Mouse (Mus musculus): ENCODE data around the gene March9. TPM values are rescaled to one million over a fixed set of nuclear protein-coding genes. Genes with fewer than 3 reads are reported as not detected.

Gene March9
- 0.27 TPM for polyA plus RNA-seq (2014; fragmentation: Illumina TruSeq; extraction: RNeasy Lipid Tissue Mini Kit (QIAGEN cat#74804); ENCODE audit: low read depth, low replicate concordance)

GRCm38 (mm10) chr10:127059968-127060916 lies at the start of gene March9:
Gene March9, minus strand, starts transcription at chr10:127060184.

DNA sequence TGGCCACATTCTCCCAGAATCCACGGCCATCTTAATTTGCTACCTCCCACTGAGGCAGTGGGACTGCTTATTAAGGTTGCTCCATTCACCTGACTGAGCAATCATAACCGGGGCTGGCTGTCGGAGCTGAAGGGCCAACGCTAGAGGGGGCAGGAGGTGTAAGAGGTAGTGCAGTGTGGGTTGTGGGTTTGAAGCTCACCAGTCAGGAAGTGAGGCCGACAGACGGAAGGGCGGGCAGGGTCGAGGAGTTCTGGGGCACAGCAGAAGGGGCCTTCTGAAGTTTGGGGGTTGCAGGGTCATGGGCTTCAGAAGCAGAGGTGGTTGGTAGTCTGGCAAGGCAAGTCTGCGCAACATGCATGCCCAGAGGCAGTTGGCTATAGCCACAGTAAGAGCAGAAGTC lies 15.1 kb upstream of the March9 start, which contains the start of gene Agap2:
Gene Agap2 (plus strand): TSS at position 205 of the 400 bp plus-strand sequence.

GRCm38 (mm10) chr10:127070190-127071121 lies 10.5 kb upstream of the March9 start, which contains the start of gene Tspan31:
Gene Tspan31, minus strand, starts transcription at chr10:127070264.

DNA sequence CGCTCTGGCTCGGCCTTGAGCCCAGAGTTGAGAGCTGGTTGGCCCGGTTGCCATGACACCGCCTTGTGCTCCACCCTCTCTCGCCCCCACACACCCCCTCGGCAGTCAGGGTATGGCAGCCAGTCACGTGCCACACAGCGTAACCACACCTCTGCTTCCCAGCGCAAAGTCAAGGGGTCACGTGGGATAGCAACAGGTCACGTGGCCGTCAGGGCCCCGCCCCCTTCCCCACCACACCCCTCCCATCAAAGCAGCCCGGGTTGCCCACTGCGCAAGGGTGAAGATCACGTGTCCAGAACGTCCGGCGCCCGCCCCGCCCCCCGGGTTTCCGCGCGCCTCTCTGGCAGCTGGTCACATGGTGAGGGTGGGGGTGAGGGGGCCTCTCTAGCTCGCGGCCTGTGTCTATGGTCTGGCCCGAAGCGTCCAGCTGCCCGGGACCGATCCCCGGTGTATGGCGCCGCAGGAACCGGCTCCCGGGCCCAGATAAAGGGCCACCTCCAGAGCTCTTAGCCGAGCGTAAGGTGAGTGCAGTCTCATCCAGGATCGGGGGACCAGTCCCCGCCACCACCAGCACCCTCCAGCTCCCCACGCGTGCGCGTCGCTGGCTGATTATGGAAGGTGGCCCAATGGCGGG lies 3.4 kb upstream of the March9 start, which contains the start of gene Cdk4:
Gene Cdk4 (plus strand): TSS at position 296 of the 634 bp plus-strand sequence.

GRCm38 (mm10) chr10:127047954-127048353 lies 12.0 kb downstream of the March9 start, which contains the start of gene Cyp27b1:
Gene Cyp27b1, plus strand, starts transcription at chr10:127048250.

DNA sequence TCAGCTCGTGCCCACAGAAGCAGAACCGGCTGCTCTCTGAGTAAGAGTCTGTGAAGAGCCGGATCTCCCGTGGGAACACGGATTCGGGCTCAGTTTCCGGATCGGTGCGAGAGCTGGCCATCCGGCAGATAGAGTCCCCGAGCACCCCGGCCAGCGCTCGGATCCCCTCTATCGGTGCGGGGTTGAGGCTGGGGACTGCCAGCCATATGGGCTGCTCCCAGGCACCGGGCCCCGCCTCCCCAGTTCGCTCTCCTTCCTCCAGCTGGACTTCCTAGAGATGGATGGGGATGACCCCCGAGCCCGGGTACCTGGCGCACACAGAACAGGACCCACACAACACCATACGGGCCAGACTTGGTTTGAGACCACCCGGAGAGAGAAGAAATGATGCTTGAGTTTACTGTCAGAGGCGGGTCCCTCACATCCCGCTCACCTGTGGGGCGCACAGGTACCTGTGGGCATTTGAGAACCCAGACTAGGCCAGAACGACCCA lies 18.7 kb downstream of the March9 start, which contains the start of the genes Mettl1 and Eef1akmt3:
Gene Mettl1 (plus strand): TSS at position 141 of the 493 bp plus-strand sequence.
Gene Eef1akmt3 (minus strand): TSS at position 240 of the 493 bp plus-strand sequence.

GRCm38 (mm10) chr10:127030336-127031296 lies 29.4 kb downstream of the March9 start, which contains the start of gene Tsfm:
Gene Tsfm, minus strand, starts transcription at chr10:127030840.

Other genes starting within 250 kb of the March9 start
- 3.7 TPM for gene Atp23, start 158.8 kb downstream of the March9 start, polyA plus RNA-seq (2014; fragmentation: Illumina TruSeq; extraction: RNeasy Lipid Tissue Mini Kit (QIAGEN cat#74804); ENCODE audit: low read depth, low replicate concordance)
- 5.3 TPM for gene Ctdsp2, start 81.5 kb downstream of the March9 start, polyA plus RNA-seq (2014; fragmentation: Illumina TruSeq; extraction: RNeasy Lipid Tissue Mini Kit (QIAGEN cat#74804); ENCODE audit: low read depth, low replicate concordance)
- gene Avil, start 59.5 kb downstream of the March9 start, polyA plus RNA-seq (2014; fragmentation: Illumina TruSeq; extraction: RNeasy Lipid Tissue Mini Kit (QIAGEN cat#74804); ENCODE audit: low read depth, low replicate concordance) = not detected
- 2.9 TPM for gene Tsfm, start 29.3 kb downstream of the March9 start, polyA plus RNA-seq (2014; fragmentation: Illumina TruSeq; extraction: RNeasy Lipid Tissue Mini Kit (QIAGEN cat#74804); ENCODE audit: low read depth, low replicate concordance)
- gene Mettl1, start 18.8 kb downstream of the March9 start, polyA plus RNA-seq (2014; fragmentation: Illumina TruSeq; extraction: RNeasy Lipid Tissue Mini Kit (QIAGEN cat#74804); ENCODE audit: low read depth, low replicate concordance) = 3.7 TPM
- gene Eef1akmt3, start 18.7 kb downstream of the March9 start, polyA plus RNA-seq (2014; fragmentation: Illumina TruSeq; extraction: RNeasy Lipid Tissue Mini Kit (QIAGEN cat#74804); ENCODE audit: low read depth, low replicate concordance) = not detected
- gene Cyp27b1, start 11.9 kb downstream of the March9 start, polyA plus RNA-seq (2014; fragmentation: Illumina TruSeq; extraction: RNeasy Lipid Tissue Mini Kit (QIAGEN cat#74804); ENCODE audit: low read depth, low replicate concordance) = 0.11 TPM
- 13.9 TPM for gene Cdk4, start 3.4 kb upstream of the March9 start, polyA plus RNA-seq (2014; fragmentation: Illumina TruSeq; extraction: RNeasy Lipid Tissue Mini Kit (QIAGEN cat#74804); ENCODE audit: low read depth, low replicate concordance)
- 9.5 TPM for gene Tspan31, start 10.1 kb upstream of the March9 start, polyA plus RNA-seq (2014; fragmentation: Illumina TruSeq; extraction: RNeasy Lipid Tissue Mini Kit (QIAGEN cat#74804); ENCODE audit: low read depth, low replicate concordance)
- gene Agap2, start 15.1 kb upstream of the March9 start, polyA plus RNA-seq (2014; fragmentation: Illumina TruSeq; extraction: RNeasy Lipid Tissue Mini Kit (QIAGEN cat#74804); ENCODE audit: low read depth, low replicate concordance) = 0.06 TPM
- 5.2 TPM for gene Os9, start 60.9 kb upstream of the March9 start, polyA plus RNA-seq (2014; fragmentation: Illumina TruSeq; extraction: RNeasy Lipid Tissue Mini Kit (QIAGEN cat#74804); ENCODE audit: low read depth, low replicate concordance)
- 1.1 TPM for gene B4galnt1, start 105.0 kb upstream of the March9 start, polyA plus RNA-seq (2014; fragmentation: Illumina TruSeq; extraction: RNeasy Lipid Tissue Mini Kit (QIAGEN cat#74804); ENCODE audit: low read depth, low replicate concordance)
- gene Slc26a10, start 120.5 kb upstream of the March9 start, polyA plus RNA-seq (2014; fragmentation: Illumina TruSeq; extraction: RNeasy Lipid Tissue Mini Kit (QIAGEN cat#74804); ENCODE audit: low read depth, low replicate concordance) = 3.1 TPM
- 7.3 TPM for gene Arhgef25, start 129.9 kb upstream of the March9 start, polyA plus RNA-seq (2014; fragmentation: Illumina TruSeq; extraction: RNeasy Lipid Tissue Mini Kit (QIAGEN cat#74804); ENCODE audit: low read depth, low replicate concordance)
- gene Dtx3, start 135.5 kb upstream of the March9 start, polyA plus RNA-seq (2014; fragmentation: Illumina TruSeq; extraction: RNeasy Lipid Tissue Mini Kit (QIAGEN cat#74804); ENCODE audit: low read depth, low replicate concordance) = 7.7 TPM
- 7.2 TPM for gene Pip4k2c, start 151.4 kb upstream of the March9 start, polyA plus RNA-seq (2014; fragmentation: Illumina TruSeq; extraction: RNeasy Lipid Tissue Mini Kit (QIAGEN cat#74804); ENCODE audit: low read depth, low replicate concordance)
- gene Kif5a, start 203.2 kb upstream of the March9 start, polyA plus RNA-seq (2014; fragmentation: Illumina TruSeq; extraction: RNeasy Lipid Tissue Mini Kit (QIAGEN cat#74804); ENCODE audit: low read depth, low replicate concordance) = 0.84 TPM
- 67.0 TPM for gene Dctn2, start 206.2 kb upstream of the March9 start, polyA plus RNA-seq (2014; fragmentation: Illumina TruSeq; extraction: RNeasy Lipid Tissue Mini Kit (QIAGEN cat#74804); ENCODE audit: low read depth, low replicate concordance)
- gene Mbd6, start 228.8 kb upstream of the March9 start, polyA plus RNA-seq (2014; fragmentation: Illumina TruSeq; extraction: RNeasy Lipid Tissue Mini Kit (QIAGEN cat#74804); ENCODE audit: low read depth, low replicate concordance) = 3.4 TPM